Mouse (Mus musculus): Measurements from ENCODE around the gene 1700020A23Rik.

- TF ChIP-seq POLR2A (IDR thresholded peaks at IDR 0.05; ENCODE audit: low read depth, low read length) (no peak), CTCF (IDR thresholded peaks at IDR 0.05; ENCODE audit: borderline replicate concordance, insufficient read depth, low read length) (no peak)
Measured at GRCm38 (mm10) chr2:130388796-130389195, 16.3 kb upstream of the 1700020A23Rik start.
